Mouse (Mus musculus) kidney, adult 2 months (tissue): ENCODE results near the gene Micu1. TPM values are rescaled to one million over a fixed set of nuclear protein-coding genes. Genes with fewer than 3 reads are reported as not detected.
A peak's percentile ranks its signal among the peaks of the same experiment; 100 is the strongest.

Experiments used
- DNase-seq: peaks from one replicate; pipeline ENCODE4 v3.0.0; 2021
- H3K27ac ChIP-seq: fragments of 200-500 bp; 2 replicates; pipeline ENCODE4 v1.5.1; 2012; ENCODE audit warnings: low read depth, low read length, control low read depth, inconsistent platforms; ENCODE audit not compliant: insufficient read depth
- H3K27me3 ChIP-seq: fragments of 200-500 bp; replicated peaks from 2 replicates; pipeline ENCODE4 v1.6.1; 2012; ENCODE audit warnings: mild to moderate bottlenecking, moderate library complexity, low read length, inconsistent platforms; ENCODE audit not compliant: control insufficient read depth, insufficient read depth
- H3K36me3 ChIP-seq: fragments of 200-500 bp; 2 replicates; pipeline ENCODE4 v1.6.1; 2012; ENCODE audit warnings: mild to moderate bottlenecking, moderate library complexity, low read length, inconsistent platforms; ENCODE audit not compliant: control insufficient read depth, insufficient read depth
- H3K4me1 ChIP-seq: fragments of 200-500 bp; 2 replicates; pipeline ENCODE4 v1.6.1; 2011; ENCODE audit warnings: low read length; ENCODE audit not compliant: control insufficient read depth, insufficient read depth
- H3K4me3 ChIP-seq: fragments of 200-500 bp; 2 replicates; pipeline ENCODE4 v1.5.1; 2011; ENCODE audit warnings: mild to moderate bottlenecking, low read depth, low read length, control low read depth; ENCODE audit not compliant: insufficient read depth
- CTCF ChIP-seq: fragments of 200-500 bp; conservative IDR thresholded peaks from 2 replicates; pipeline ENCODE4 v1.5.1; 2011; ENCODE audit warnings: low read depth, mild to moderate bottlenecking, control low read depth, low read length, moderate library complexity, mixed read lengths; ENCODE audit not compliant: insufficient read depth, insufficient read length
- POLR2A ChIP-seq: fragments of 200-500 bp; IDR thresholded peaks from one replicate; pipeline ENCODE4 v1.6.1; 2011; ENCODE audit warnings: low read depth, low read length, control low read depth
- WGBS: fragments of 180-500 bp; shearing (Covaris S2); methylation state at CpG from one replicate; pipeline ENCODE4 v1.1.7; 2018; 5-methylcytosine and 5-hydroxymethylcytosine counted together
- polyA plus RNA-seq: library from polyadenylated mRNA; depleted of rRNA; stranded (reverse); fragments of >200 nt; gene quantifications from 2 replicates; pipeline ENCODE4 v1.2.3, GENCODE M21; 2012

Gene Micu1
- polyA plus RNA-seq, 1 experiment, result 59.0 TPM

- WGBS, result 90% methylated on average over 7 of the region's 7 CpGs
- H3K27ac ChIP-seq, result no peak overlapping the region
- TF ChIP-seq CTCF (no peak), POLR2A (no peak)
- no peak overlapping the region for H3K4me3 ChIP-seq
- no peaks in the 10 kb centered on the region for H3K4me1 ChIP-seq
- peak; percentile 4 for DNase-seq
- H3K36me3 ChIP-seq, result no peaks in the 10 kb centered on the region
- H3K27me3 ChIP-seq, result no peaks in the 10 kb centered on the region
Observed at GRCm38 (mm10) chr10:59795085-59795484, 92.8 kb downstream of the Micu1 start.

GRCm38 (mm10) chr10:59795902-59796301 is 93.6 kb downstream of the Micu1 start:
- no peak for TF ChIP-seq POLR2A
- H3K27ac ChIP-seq, result no peak overlapping the region
- DNase-seq, result peak; percentile 12
- 76% methylated on average over 4 of the region's 4 CpGs for WGBS
- H3K27me3 ChIP-seq, result no peaks in the 10 kb centered on the region
- H3K36me3 ChIP-seq, result no peaks in the 10 kb centered on the region
- no peaks in the 10 kb centered on the region for H3K4me1 ChIP-seq
- H3K4me3 ChIP-seq, result no peak overlapping the region

GRCm38 (mm10) chr10:59798371-59798770 is 96.1 kb downstream of the Micu1 start:
- no peak for TF ChIP-seq POLR2A
- no peak for TF ChIP-seq CTCF
- WGBS, result 49% methylated on average over 3 of the region's 3 CpGs
- no peak overlapping the region for H3K4me3 ChIP-seq
- no peaks in the 10 kb centered on the region for H3K36me3 ChIP-seq
- H3K27me3 ChIP-seq, result no peaks in the 10 kb centered on the region
- no peak overlapping the region for H3K27ac ChIP-seq
- H3K4me1 ChIP-seq, result no peaks in the 10 kb centered on the region
- DNase-seq, result peak; percentile 62

- Histone ChIP-seq H3K4me1 (no peaks in the 10 kb centered on the region), H3K4me3 (no peak overlapping the region), H3K27ac (no peak overlapping the region), H3K27me3 (no peaks in the 10 kb centered on the region), H3K36me3 (no peaks in the 10 kb centered on the region)
- TF ChIP-seq POLR2A, result no peak
- TF ChIP-seq CTCF, result no peak
- DNase-seq, result peak; percentile 33
- 73% methylated on average over 13 of the region's 13 CpGs for WGBS
Observed at GRCm38 (mm10) chr10:59799303-59800044, 97.2 kb downstream of the Micu1 start.

- Histone ChIP-seq H3K4me1 (no peaks in the 10 kb centered on the region), H3K36me3 (no peaks in the 10 kb centered on the region), H3K4me3 (no peak overlapping the region), H3K27ac (no peak overlapping the region), H3K27me3 (no peaks in the 10 kb centered on the region)
- no peak for DNase-seq
- WGBS, result 50% methylated on average over 10 of the region's 10 CpGs
- no peak for TF ChIP-seq POLR2A
- TF ChIP-seq CTCF, result no peak
Observed at GRCm38 (mm10) chr10:59800159-59800558, 97.9 kb downstream of the Micu1 start.

GRCm38 (mm10) chr10:59800826-59801501 is 98.7 kb downstream of the Micu1 start:
- TF ChIP-seq POLR2A (no peak), CTCF (no peak)
- WGBS, result 92% methylated on average over 12 of the region's 12 CpGs
- no peak overlapping the region for H3K4me3 ChIP-seq

GRCm38 (mm10) chr10:59808677-59809076 is 106.4 kb downstream of the Micu1 start:
- Histone ChIP-seq H3K4me1 (no peaks in the 10 kb centered on the region), H3K27me3 (no peaks in the 10 kb centered on the region), H3K27ac (no peak overlapping the region), H3K4me3 (no peak overlapping the region), H3K36me3 (no peaks in the 10 kb centered on the region)
- TF ChIP-seq CTCF (no peak), POLR2A (no peak)
- 95% methylated on average over 4 of the region's 4 CpGs for WGBS
- DNase-seq, result no peak

More at GRCm38 (mm10) chr10:59800826-59801501, 98.7 kb downstream of the Micu1 start:
- no peak for DNase-seq
- H3K36me3 ChIP-seq, result no peaks in the 10 kb centered on the region
- H3K27ac ChIP-seq, result no peak overlapping the region
- no peaks in the 10 kb centered on the region for H3K4me1 ChIP-seq
- no peaks in the 10 kb centered on the region for H3K27me3 ChIP-seq
